Mouse (Mus musculus): ENCODE results near the gene Gm28308. TPM values are rescaled to one million over a fixed set of nuclear protein-coding genes. Genes with fewer than 3 reads are reported as not detected.
A peak's percentile ranks its signal among the peaks of the same experiment; 100 is the strongest.

Gene Gm28308
- polyA plus RNA-seq, 1 experiment from 2014 or later = not detected

GRCm38 (mm10) chr6:52205638-52206621 lies 7.2 kb downstream of the Gm28308 start:
- DNase-seq (ENCODE audit: low spot score) = no peak

GRCm38 (mm10) chr6:52205221-52205620 lies 7.9 kb downstream of the Gm28308 start:
- no peak for DNase-seq (ENCODE audit: low spot score)

- DNase-seq (ENCODE audit: low spot score) = no peak
Measured at GRCm38 (mm10) chr6:52204050-52204752, 8.9 kb downstream of the Gm28308 start, which contains the start of gene Hoxa5. TSS of gene Hoxa5 (minus strand) at chr6:52204587.

GRCm38 (mm10) chr6:52203371-52204049 lies 9.6 kb downstream of the Gm28308 start:
- DNase-seq (ENCODE audit: low spot score) = no peak

GRCm38 (mm10) chr6:52203121-52203370 lies 10.1 kb downstream of the Gm28308 start:
- no peak for DNase-seq (ENCODE audit: low spot score)

GRCm38 (mm10) chr6:52202362-52203120 lies 10.6 kb downstream of the Gm28308 start:
- DNase-seq (ENCODE audit: low spot score) = no peak

GRCm38 (mm10) chr6:52201269-52201668 lies 11.9 kb downstream of the Gm28308 start:
- no peak for DNase-seq (ENCODE audit: low spot score)

GRCm38 (mm10) chr6:52200751-52201250 lies 12.3 kb downstream of the Gm28308 start:
- DNase-seq (ENCODE audit: low spot score) = no peak

GRCm38 (mm10) chr6:52200073-52200750 lies 12.9 kb downstream of the Gm28308 start:
- DNase-seq (ENCODE audit: low spot score) = no peak

- no peak for DNase-seq (ENCODE audit: low spot score)
Measured at GRCm38 (mm10) chr6:52197271-52197670, 15.9 kb downstream of the Gm28308 start.

- no peak for DNase-seq (ENCODE audit: low spot score)
Measured at GRCm38 (mm10) chr6:52196811-52197210, 16.3 kb downstream of the Gm28308 start.

- DNase-seq (ENCODE audit: low spot score) = no peak
Measured at GRCm38 (mm10) chr6:52194690-52195089, 18.4 kb downstream of the Gm28308 start.

GRCm38 (mm10) chr6:52191860-52192550 lies 21.1 kb downstream of the Gm28308 start:
- DNase-seq (ENCODE audit: low spot score) = peak; percentile 75

- no peak for DNase-seq (ENCODE audit: low spot score)
Measured at GRCm38 (mm10) chr6:52190906-52191810, 22.0 kb downstream of the Gm28308 start, which contains the start of gene Hoxa4. TSS of gene Hoxa4 (minus strand) at chr6:52191753.

GRCm38 (mm10) chr6:52190410-52190809 lies 22.7 kb downstream of the Gm28308 start:
- no peak for DNase-seq (ENCODE audit: low spot score)

- no peak for DNase-seq (ENCODE audit: low spot score)
Measured at GRCm38 (mm10) chr6:52189909-52190308, 23.2 kb downstream of the Gm28308 start.

GRCm38 (mm10) chr6:52189172-52189591 lies 24.0 kb downstream of the Gm28308 start:
- no peak for DNase-seq (ENCODE audit: low spot score)

GRCm38 (mm10) chr6:52186500-52186899 lies 26.6 kb downstream of the Gm28308 start:
- no peak for DNase-seq (ENCODE audit: low spot score)

- DNase-seq (ENCODE audit: low spot score) = no peak
Measured at GRCm38 (mm10) chr6:52185834-52186233, 27.3 kb downstream of the Gm28308 start.

Measured in thymus, postnatal 0 days (tissue).